Mouse (Mus musculus): ENCODE measurements around the gene Bmp2k. TPM values are rescaled to one million over a fixed set of nuclear protein-coding genes. Genes with fewer than 3 reads are reported as not detected.

The Bmp2k gene
- polyA plus RNA-seq, 1 experiment from 2014 or later, result 11.4 TPM

DNA sequence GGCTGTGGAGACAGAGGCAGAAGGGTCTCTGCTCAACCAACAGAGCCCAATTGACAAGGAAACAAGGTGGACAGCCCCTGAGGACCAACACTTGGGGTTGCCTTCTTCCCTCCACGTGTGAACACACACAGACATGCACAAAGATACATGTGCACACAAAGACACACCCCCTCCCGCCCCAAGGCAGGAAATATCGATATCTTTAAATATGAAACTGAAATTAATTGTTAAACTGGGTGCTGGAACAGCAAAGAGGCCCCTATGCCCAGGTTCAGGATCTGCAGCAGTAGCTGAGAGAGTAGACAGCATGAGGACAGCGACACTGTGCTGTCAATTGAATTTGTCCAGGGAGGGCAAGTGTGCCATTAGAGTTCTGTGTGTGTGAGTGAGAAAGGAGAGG lies 68.3 kb downstream of the Bmp2k start:
- Histone ChIP-seq H3K4me1 (no peaks in the 10 kb centered on the region), H3K9ac (no peak overlapping the region), H3K27ac (no peak overlapping the region), H3K4me2 (replicated peaks) (no peak overlapping the region), H3K36me3 (peaks cover 28% of the 10 kb centered on the region), H3K4me3 (no peak overlapping the region), H3K27me3 (no peaks in the 10 kb centered on the region), H3K9me3 (no peaks in the 10 kb centered on the region)
- WGBS, result 84% methylated on average over 4 of the region's 4 CpGs
- no peak for ATAC-seq (ENCODE audit: insufficient number of reproducible peaks, insufficient read depth, low FRiP score, low TSS enrichment)

DNA sequence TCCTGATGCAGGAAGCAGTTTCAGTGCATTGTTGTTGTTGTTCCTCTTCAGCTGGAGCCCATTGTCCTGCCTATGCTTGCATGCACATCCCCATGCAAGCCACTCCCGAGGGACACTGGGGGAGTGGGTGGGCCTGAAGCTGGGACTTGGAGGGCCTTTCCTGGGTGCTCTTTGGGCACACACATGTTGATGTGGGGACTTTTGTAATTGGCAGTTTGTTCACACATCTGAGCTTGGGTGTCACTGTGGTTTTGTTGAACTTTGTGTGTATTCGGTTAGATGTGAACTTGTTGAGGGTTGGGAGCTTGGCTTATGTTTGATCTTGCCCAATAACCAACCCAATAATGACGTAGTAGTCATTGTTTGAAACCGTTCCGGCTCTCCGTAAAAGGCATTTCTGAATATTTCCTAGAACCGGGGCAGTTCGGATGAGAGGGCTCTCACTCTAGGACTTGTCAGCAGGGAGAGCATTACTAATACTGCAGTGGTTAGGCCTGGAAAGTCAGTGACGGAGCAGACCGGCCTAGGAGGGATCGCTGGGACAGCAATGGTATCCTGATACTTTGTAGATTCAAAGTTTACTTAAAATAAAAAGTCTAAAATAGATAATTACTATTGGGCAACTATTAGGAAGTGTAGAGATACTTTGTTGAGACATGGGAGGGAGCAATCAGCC lies 78.1 kb downstream of the Bmp2k start:
- no peaks in the 10 kb centered on the region for H3K36me3 ChIP-seq
- ATAC-seq (ENCODE audit: insufficient number of reproducible peaks, insufficient read depth, low FRiP score, low TSS enrichment), result no peak
- WGBS, result 94% methylated on average over 11 of the region's 11 CpGs
- H3K4me3 ChIP-seq, result no peak overlapping the region
- H3K27ac ChIP-seq, result no peak overlapping the region
- H3K4me2 ChIP-seq (replicated peaks), result no peak overlapping the region
- no peak overlapping the region for H3K9ac ChIP-seq
- no peaks in the 10 kb centered on the region for H3K27me3 ChIP-seq
- no peaks in the 10 kb centered on the region for H3K9me3 ChIP-seq
- no peaks in the 10 kb centered on the region for H3K4me1 ChIP-seq

- WGBS, result 94% methylated on average over 5 of the region's 5 CpGs
- Histone ChIP-seq H3K27me3 (no peaks in the 10 kb centered on the region), H3K9me3 (no peaks in the 10 kb centered on the region), H3K9ac (no peak overlapping the region), H3K4me2 (replicated peaks) (no peak overlapping the region), H3K4me3 (no peak overlapping the region), H3K36me3 (no peaks in the 10 kb centered on the region), H3K27ac (no peak overlapping the region), H3K4me1 (no peaks in the 10 kb centered on the region)
- ATAC-seq (ENCODE audit: insufficient number of reproducible peaks, insufficient read depth, low FRiP score, low TSS enrichment), result no peak
Observed at GRCm38 (mm10) chr5:97076167-97076566, 78.7 kb downstream of the Bmp2k start.

GRCm38 (mm10) chr5:97077676-97078075 lies 80.2 kb downstream of the Bmp2k start:
- ATAC-seq (ENCODE audit: insufficient number of reproducible peaks, insufficient read depth, low FRiP score, low TSS enrichment), result no peak
- 74% methylated on average over 7 of the region's 7 CpGs for WGBS

DNA sequence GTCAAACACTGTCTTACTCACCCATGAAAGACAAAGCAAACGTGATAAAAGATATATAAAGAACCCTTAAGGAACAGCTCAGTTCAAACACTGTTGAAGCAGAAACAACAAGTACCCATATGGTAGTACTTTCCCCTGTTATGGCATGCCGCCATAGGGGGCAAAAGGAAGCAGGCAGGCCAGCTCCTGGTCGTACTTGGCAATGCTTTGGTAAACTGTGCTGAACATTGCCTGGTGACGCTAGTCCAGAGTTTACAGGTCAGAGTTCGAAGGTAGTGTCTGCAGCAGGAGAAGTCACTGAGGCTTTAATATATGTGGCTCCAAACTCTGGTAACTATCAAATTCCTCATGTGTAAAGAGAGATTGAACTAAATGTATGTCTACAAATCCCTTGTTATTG lies 81.2 kb downstream of the Bmp2k start:
- Histone ChIP-seq H3K27ac (no peak overlapping the region), H3K9ac (no peak overlapping the region), H3K4me2 (replicated peaks) (no peak overlapping the region), H3K4me1 (no peaks in the 10 kb centered on the region), H3K36me3 (no peaks in the 10 kb centered on the region), H3K9me3 (no peaks in the 10 kb centered on the region), H3K4me3 (no peak overlapping the region), H3K27me3 (no peaks in the 10 kb centered on the region)
- no peak for ATAC-seq (ENCODE audit: insufficient number of reproducible peaks, insufficient read depth, low FRiP score, low TSS enrichment)
- WGBS, result 61% methylated on average over 5 of the region's 5 CpGs

More at GRCm38 (mm10) chr5:97077676-97078075, 80.2 kb downstream of the Bmp2k start:
- no peaks in the 10 kb centered on the region for H3K36me3 ChIP-seq
- no peak overlapping the region for H3K27ac ChIP-seq
- H3K4me2 ChIP-seq (replicated peaks), result no peak overlapping the region
- H3K4me3 ChIP-seq, result no peak overlapping the region
- H3K27me3 ChIP-seq, result no peaks in the 10 kb centered on the region
- no peaks in the 10 kb centered on the region for H3K9me3 ChIP-seq
- H3K9ac ChIP-seq, result no peak overlapping the region
- no peaks in the 10 kb centered on the region for H3K4me1 ChIP-seq

- no peak overlapping the region for H3K4me3 ChIP-seq
- H3K9me3 ChIP-seq, result no peaks in the 10 kb centered on the region
- H3K4me1 ChIP-seq, result no peaks in the 10 kb centered on the region
- no peak overlapping the region for H3K9ac ChIP-seq
- H3K4me2 ChIP-seq (replicated peaks), result no peak overlapping the region
- H3K27ac ChIP-seq, result no peak overlapping the region
- WGBS, result 81% methylated on average over 3 of the region's 3 CpGs
- H3K36me3 ChIP-seq, result peaks cover 10% of the 10 kb centered on the region; the same call in 1 of the 2 replicates
- no peaks in the 10 kb centered on the region for H3K27me3 ChIP-seq
- ATAC-seq (ENCODE audit: insufficient number of reproducible peaks, insufficient read depth, low FRiP score, low TSS enrichment), result no peak
Observed at GRCm38 (mm10) chr5:97081481-97081880, 84.0 kb downstream of the Bmp2k start.

DNA sequence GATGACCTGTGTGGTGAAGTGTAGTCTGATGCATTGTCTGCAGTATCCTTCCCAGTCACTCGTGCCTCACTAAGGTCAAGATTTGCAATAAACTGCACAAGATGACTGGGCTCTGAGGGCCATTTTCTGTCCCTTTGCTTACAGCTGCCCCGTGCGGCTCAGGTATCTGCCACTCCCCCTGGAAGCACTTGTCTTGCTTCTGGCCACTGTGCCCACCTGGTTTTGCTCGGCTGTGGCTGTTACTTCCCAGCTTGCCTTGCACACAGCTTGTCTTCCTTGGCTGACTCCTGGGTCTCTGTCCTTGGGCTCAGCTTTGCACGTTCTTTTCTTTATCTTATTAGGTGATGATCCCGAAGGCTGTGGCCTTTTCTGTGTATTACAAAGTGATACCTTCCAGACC lies 86.2 kb downstream of the Bmp2k start:
- H3K36me3 ChIP-seq, result peaks cover 25% of the 10 kb centered on the region
- WGBS, result 83% methylated on average over 6 of the region's 6 CpGs
- H3K4me2 ChIP-seq (replicated peaks), result no peak overlapping the region
- no peak overlapping the region for H3K27ac ChIP-seq
- no peaks in the 10 kb centered on the region for H3K4me1 ChIP-seq
- no peak for ATAC-seq (ENCODE audit: insufficient number of reproducible peaks, insufficient read depth, low FRiP score, low TSS enrichment)
- no peak overlapping the region for H3K4me3 ChIP-seq
- H3K9me3 ChIP-seq, result no peaks in the 10 kb centered on the region
- no peak overlapping the region for H3K9ac ChIP-seq
- H3K27me3 ChIP-seq, result no peaks in the 10 kb centered on the region

DNA sequence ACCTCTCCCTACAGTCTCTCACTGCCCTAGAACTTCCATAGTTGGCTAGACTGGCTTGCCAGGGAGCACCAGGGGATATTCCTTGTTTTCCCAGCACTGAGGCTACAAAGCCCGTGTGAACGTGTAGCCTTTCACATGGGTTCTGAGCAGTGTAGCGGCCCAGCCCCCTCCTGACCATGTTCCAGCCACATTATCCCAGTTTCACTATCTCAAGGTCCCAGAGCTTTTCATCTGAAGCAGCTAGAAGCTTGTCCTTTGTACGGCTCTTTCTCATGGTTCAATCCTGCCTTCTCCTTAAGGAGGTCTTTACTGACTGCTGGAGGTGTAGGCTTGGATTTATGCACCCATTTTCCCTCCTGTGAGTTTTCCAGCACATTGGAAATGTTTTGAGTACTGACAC lies 87.1 kb downstream of the Bmp2k start:
- 90% methylated on average over 4 of the region's 4 CpGs for WGBS
- Histone ChIP-seq H3K36me3 (peaks cover 25% of the 10 kb centered on the region), H3K4me2 (replicated peaks) (no peak overlapping the region), H3K9me3 (no peaks in the 10 kb centered on the region), H3K27me3 (no peaks in the 10 kb centered on the region), H3K9ac (no peak overlapping the region), H3K4me3 (no peak overlapping the region), H3K4me1 (no peaks in the 10 kb centered on the region), H3K27ac (no peak overlapping the region)
- no peak for ATAC-seq (ENCODE audit: insufficient number of reproducible peaks, insufficient read depth, low FRiP score, low TSS enrichment)

DNA sequence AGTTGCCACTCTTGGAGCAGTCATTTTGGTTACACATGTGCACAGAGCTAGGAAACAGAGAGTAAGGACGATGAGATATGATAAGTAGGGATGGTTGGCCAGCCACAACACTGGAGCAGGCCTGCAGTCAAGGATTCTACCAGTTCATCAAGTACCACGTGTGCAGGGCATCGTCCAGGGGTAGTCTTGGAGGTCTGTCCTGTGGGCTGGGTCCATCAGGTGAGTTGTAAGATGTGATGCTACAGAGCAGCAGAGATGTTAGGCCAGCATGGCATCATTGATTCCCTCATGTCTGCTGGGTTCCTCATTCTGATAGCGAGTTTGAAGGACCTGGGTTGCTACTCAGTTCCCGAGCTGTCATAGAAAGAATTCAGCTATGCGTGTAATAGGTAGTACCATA lies 87.6 kb downstream of the Bmp2k start:
- Histone ChIP-seq H3K36me3 (peaks cover 25% of the 10 kb centered on the region), H3K27ac (no peak overlapping the region), H3K9me3 (no peaks in the 10 kb centered on the region), H3K4me1 (no peaks in the 10 kb centered on the region), H3K4me2 (replicated peaks) (no peak overlapping the region), H3K9ac (no peak overlapping the region), H3K27me3 (no peaks in the 10 kb centered on the region), H3K4me3 (no peak overlapping the region)
- no peak for ATAC-seq (ENCODE audit: insufficient number of reproducible peaks, insufficient read depth, low FRiP score, low TSS enrichment)
- 97% methylated on average over 6 of the region's 6 CpGs for WGBS

DNA sequence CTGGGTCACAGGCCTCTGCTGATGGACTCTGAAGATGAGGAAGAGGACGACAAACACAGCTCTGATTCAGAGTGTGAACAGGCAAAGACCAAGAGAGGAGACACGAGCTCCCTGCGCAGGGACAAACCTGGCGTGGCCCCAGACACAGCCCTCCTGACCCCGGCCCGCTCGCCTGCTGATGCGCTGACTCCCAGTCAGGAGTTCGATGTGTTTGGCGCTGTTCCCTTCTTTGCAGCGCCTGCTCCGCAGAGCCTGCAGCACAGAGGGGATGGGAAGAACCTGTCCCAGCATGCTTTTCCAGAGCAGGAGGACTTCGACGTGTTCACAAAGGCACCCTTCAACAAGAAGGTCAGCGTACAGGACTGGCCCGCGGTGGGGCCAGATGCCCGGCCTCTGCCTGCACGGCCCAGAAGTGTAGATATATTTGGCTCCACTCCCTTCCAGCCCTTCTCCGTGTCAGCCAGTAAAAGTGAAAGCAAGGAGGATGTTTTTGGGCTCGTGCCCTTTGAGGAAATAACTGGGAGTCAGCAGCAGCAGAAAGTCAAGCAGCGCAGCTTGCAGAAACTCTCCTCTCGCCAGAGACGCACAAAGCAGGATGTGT lies 89.6 kb downstream of the Bmp2k start:
- Histone ChIP-seq H3K36me3 (peaks cover 25% of the 10 kb centered on the region), H3K4me1 (no peaks in the 10 kb centered on the region), H3K4me3 (no peak overlapping the region), H3K9ac (no peak overlapping the region), H3K9me3 (no peaks in the 10 kb centered on the region), H3K27me3 (no peaks in the 10 kb centered on the region), H3K4me2 (replicated peaks) (no peak overlapping the region), H3K27ac (no peak overlapping the region)
- 89% methylated on average over 24 of the region's 24 CpGs for WGBS
- ATAC-seq (ENCODE audit: insufficient number of reproducible peaks, insufficient read depth, low FRiP score, low TSS enrichment), result no peak

DNA sequence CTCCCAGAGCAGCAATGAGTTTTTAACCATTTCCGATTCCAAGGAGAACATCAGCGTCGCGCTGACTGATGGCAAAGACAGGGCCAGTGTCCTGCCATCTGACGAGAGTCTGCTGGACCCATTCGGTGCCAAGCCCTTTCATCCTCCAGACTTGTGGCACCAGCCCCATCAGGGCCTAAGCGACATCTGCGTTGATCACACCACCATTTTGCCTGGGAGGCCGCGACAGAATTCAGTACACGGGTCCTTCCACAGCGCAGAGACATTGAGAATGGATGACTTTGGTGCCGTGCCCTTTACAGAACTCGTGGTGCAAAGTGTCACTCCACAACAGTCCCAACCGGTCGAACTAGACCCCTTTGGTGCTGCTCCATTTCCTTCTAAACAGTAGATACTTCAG lies 90.3 kb downstream of the Bmp2k start:
- WGBS, result 95% methylated on average over 16 of the region's 16 CpGs
- Histone ChIP-seq H3K9me3 (no peaks in the 10 kb centered on the region), H3K9ac (no peak overlapping the region), H3K36me3 (peaks cover 25% of the 10 kb centered on the region), H3K27me3 (no peaks in the 10 kb centered on the region), H3K4me3 (no peak overlapping the region), H3K4me2 (replicated peaks) (no peak overlapping the region), H3K4me1 (no peaks in the 10 kb centered on the region), H3K27ac (no peak overlapping the region)
- no peak for ATAC-seq (ENCODE audit: insufficient number of reproducible peaks, insufficient read depth, low FRiP score, low TSS enrichment)

GRCm38 (mm10) chr5:97088231-97088630 lies 90.7 kb downstream of the Bmp2k start:
- no peak for ATAC-seq (ENCODE audit: insufficient number of reproducible peaks, insufficient read depth, low FRiP score, low TSS enrichment)
- Histone ChIP-seq H3K4me3 (no peak overlapping the region), H3K4me2 (replicated peaks) (no peak overlapping the region), H3K36me3 (peaks cover 25% of the 10 kb centered on the region), H3K27me3 (no peaks in the 10 kb centered on the region), H3K27ac (no peak overlapping the region), H3K4me1 (no peaks in the 10 kb centered on the region), H3K9ac (no peak overlapping the region), H3K9me3 (no peaks in the 10 kb centered on the region)
- 81% methylated on average over 6 of the region's 6 CpGs for WGBS
